Mouse (Mus musculus): Measurements from ENCODE around the gene Prss35. TPM values are rescaled to one million over a fixed set of nuclear protein-coding genes. Genes with fewer than 3 reads are reported as not detected.
A peak's percentile ranks its signal among the peaks of the same experiment; 100 is the strongest.

Prss35 gene
- polyA plus RNA-seq, 1 experiment from 2014 or later: 5.3 TPM

- H3K4me1 ChIP-seq (ENCODE audit: control insufficient read depth, insufficient read depth, low read length): peaks cover 10% of the 10 kb centered on the region
- no peaks in the 10 kb centered on the region for H3K36me3 ChIP-seq (ENCODE audit: control insufficient read depth, insufficient read depth, low read length)
- no peak overlapping the region for H3K9ac ChIP-seq (ENCODE audit: low read depth, low read length)
- ATAC-seq: no peak
- WGBS: 5% methylated on average over 3 of the region's 3 CpGs
- H3K27me3 ChIP-seq (ENCODE audit: control insufficient read depth, insufficient read depth, low read depth, low read length): no peaks in the 10 kb centered on the region; the same call in none of the 2 replicates
- no peaks in the 10 kb centered on the region for H3K9me3 ChIP-seq (replicated peaks; ENCODE audit: control insufficient read depth, low read length, poor library complexity, severe bottlenecking)
- no peak overlapping the region for H3K4me3 ChIP-seq (ENCODE audit: low read depth, low read length)
- H3K27ac ChIP-seq (ENCODE audit: low read length): no peak overlapping the region
- no peak overlapping the region for H3K4me2 ChIP-seq (ENCODE audit: low read length)
Measured at GRCm38 (mm10) chr9:86739971-86740370, 3.5 kb upstream of the Prss35 start.

DNA sequence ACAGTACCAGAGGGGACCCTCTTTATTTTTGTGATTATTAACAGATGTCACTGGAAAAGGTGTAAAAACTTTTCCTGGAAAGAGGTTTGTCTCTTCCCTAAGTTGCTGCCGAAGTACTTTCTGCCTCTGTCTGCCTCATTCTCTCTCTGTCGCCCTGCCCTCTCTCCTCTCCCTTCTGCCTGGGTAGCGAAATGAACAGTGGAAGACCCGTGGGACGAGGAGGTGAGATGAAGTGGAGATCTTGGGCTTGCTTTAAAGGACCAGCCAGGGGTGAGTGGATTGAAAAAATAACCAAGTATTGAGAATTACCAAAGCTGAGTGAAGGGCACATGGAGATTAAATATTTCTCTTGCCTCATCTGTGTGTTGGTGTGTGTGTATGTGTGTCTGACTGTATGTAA is 592 bp downstream of the Prss35 start:
- Histone ChIP-seq H3K36me3 (ENCODE audit: control insufficient read depth, insufficient read depth, low read length) (no peaks in the 10 kb centered on the region), H3K4me3 (ENCODE audit: low read depth, low read length) (peak overlapping the region; percentile 41), H3K27me3 (ENCODE audit: control insufficient read depth, insufficient read depth, low read depth, low read length) (no peaks in the 10 kb centered on the region; the same call in none of the 2 replicates), H3K27ac (ENCODE audit: low read length) (no peak overlapping the region), H3K4me2 (ENCODE audit: low read length) (peak overlapping the region; percentile 75), H3K4me1 (ENCODE audit: control insufficient read depth, insufficient read depth, low read length) (peaks cover 10% of the 10 kb centered on the region), H3K9ac (ENCODE audit: low read depth, low read length) (no peak overlapping the region), H3K9me3 (replicated peaks; ENCODE audit: control insufficient read depth, low read length, poor library complexity, severe bottlenecking) (no peaks in the 10 kb centered on the region)
- WGBS: 27% methylated on average over 5 of the region's 5 CpGs
- no peak for ATAC-seq

DNA sequence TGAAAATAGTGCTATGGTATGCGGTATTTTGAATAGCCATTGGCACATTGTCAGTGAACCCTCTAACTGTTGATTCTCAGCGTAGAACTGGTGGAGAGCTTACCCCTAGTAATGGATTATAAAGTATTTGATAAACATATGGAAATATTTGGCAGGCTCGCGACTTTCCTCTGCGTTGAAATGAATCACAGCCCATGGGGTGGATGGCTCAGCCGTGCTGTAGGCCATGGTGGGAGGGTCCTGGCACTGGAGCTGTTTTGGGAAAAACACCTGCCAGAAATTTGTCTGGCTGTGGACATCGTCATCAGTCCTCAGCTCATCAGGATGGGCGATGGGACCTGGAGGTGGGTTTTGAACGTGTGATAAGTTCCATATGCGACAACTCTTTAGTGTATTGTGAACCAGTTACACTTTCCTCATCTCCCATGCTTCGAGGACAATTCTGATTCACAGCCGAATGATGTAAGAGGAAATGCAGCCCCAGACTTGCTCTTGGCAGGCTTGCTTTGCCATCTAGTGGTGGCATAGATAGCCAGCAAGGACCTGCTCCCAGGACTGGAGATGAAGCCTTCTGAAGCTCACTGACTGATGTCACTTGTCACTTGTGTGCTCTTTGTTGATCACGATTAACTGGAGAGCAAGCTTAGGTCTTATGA is 2.6 kb downstream of the Prss35 start:
- Histone ChIP-seq H3K36me3 (ENCODE audit: control insufficient read depth, insufficient read depth, low read length) (no peaks in the 10 kb centered on the region), H3K4me1 (ENCODE audit: control insufficient read depth, insufficient read depth, low read length) (peaks cover 10% of the 10 kb centered on the region), H3K4me2 (ENCODE audit: low read length) (0 out of 2 replicates have a peak overlapping the region, but pooled peaks have one; percentile 3), H3K27me3 (ENCODE audit: control insufficient read depth, insufficient read depth, low read depth, low read length) (no peaks in the 10 kb centered on the region; the same call in none of the 2 replicates), H3K27ac (ENCODE audit: low read length) (no peak overlapping the region), H3K9me3 (replicated peaks; ENCODE audit: control insufficient read depth, low read length, poor library complexity, severe bottlenecking) (no peaks in the 10 kb centered on the region), H3K4me3 (ENCODE audit: low read depth, low read length) (no peak overlapping the region), H3K9ac (ENCODE audit: low read depth, low read length) (no peak overlapping the region)
- 34% methylated on average over 13 of the region's 13 CpGs for whole genome bisulfite sequencing
- peak; percentile 84 for ATAC-seq

GRCm38 (mm10) chr9:86762477-86763376 is 19.3 kb downstream of the Prss35 start:
- no peak overlapping the region for H3K9ac ChIP-seq (ENCODE audit: low read depth, low read length)
- no peak overlapping the region for H3K4me3 ChIP-seq (ENCODE audit: low read depth, low read length)
- peaks cover 6% of the 10 kb centered on the region; the same call in 1 of the 2 replicates for H3K36me3 ChIP-seq (ENCODE audit: control insufficient read depth, insufficient read depth, low read length)
- no peaks in the 10 kb centered on the region for H3K27me3 ChIP-seq (ENCODE audit: control insufficient read depth, insufficient read depth, low read depth, low read length)
- no peaks in the 10 kb centered on the region for H3K4me1 ChIP-seq (ENCODE audit: control insufficient read depth, insufficient read depth, low read length)
- H3K4me2 ChIP-seq (ENCODE audit: low read length): no peak overlapping the region
- 63% methylated on average over 8 of the region's 8 CpGs for WGBS
- no peaks in the 10 kb centered on the region for H3K9me3 ChIP-seq (replicated peaks; ENCODE audit: control insufficient read depth, low read length, poor library complexity, severe bottlenecking)
- ATAC-seq: no peak
- H3K27ac ChIP-seq (ENCODE audit: low read length): no peak overlapping the region

- no peak overlapping the region for H3K9ac ChIP-seq (ENCODE audit: low read depth, low read length)
- H3K27me3 ChIP-seq (ENCODE audit: control insufficient read depth, insufficient read depth, low read depth, low read length): no peaks in the 10 kb centered on the region
- 53% methylated on average over 2 of the region's 2 CpGs for WGBS
- H3K36me3 ChIP-seq (ENCODE audit: control insufficient read depth, insufficient read depth, low read length): peaks cover 11% of the 10 kb centered on the region; the same call in 1 of the 2 replicates
- no peaks in the 10 kb centered on the region for H3K9me3 ChIP-seq (replicated peaks; ENCODE audit: control insufficient read depth, low read length, poor library complexity, severe bottlenecking)
- H3K27ac ChIP-seq (ENCODE audit: low read length): no peak overlapping the region
- no peaks in the 10 kb centered on the region for H3K4me1 ChIP-seq (ENCODE audit: control insufficient read depth, insufficient read depth, low read length)
- H3K4me3 ChIP-seq (ENCODE audit: low read depth, low read length): no peak overlapping the region
- no peak overlapping the region for H3K4me2 ChIP-seq (ENCODE audit: low read length)
- no peak for ATAC-seq
Measured at GRCm38 (mm10) chr9:86764002-86764401, 20.6 kb downstream of the Prss35 start.

DNA sequence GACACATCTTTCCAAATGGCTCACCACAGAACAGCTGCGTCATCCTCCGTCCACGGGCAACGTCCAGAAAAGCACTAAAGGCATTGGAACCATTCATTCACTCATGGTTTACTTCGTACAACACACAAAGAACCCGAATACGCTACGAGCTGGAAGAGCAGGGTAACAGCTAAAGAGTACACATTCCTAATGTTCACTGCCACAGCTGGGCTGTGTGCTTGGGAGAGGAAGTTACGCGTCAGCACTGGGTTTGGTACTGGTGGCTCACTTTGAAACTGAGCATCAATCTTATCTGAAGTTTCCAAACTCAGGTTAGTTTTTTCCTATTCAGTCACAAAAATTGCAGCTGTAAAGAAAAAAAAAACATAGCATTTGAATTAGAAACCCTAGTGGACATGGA is 23.5 kb downstream of the Prss35 start:
- no peak for ATAC-seq
- 86% methylated on average over 10 of the region's 10 CpGs for WGBS
- Histone ChIP-seq H3K9me3 (replicated peaks; ENCODE audit: control insufficient read depth, low read length, poor library complexity, severe bottlenecking) (no peaks in the 10 kb centered on the region), H3K4me3 (ENCODE audit: low read depth, low read length) (no peak overlapping the region), H3K27me3 (ENCODE audit: control insufficient read depth, insufficient read depth, low read depth, low read length) (no peaks in the 10 kb centered on the region), H3K4me2 (ENCODE audit: low read length) (no peak overlapping the region), H3K27ac (ENCODE audit: low read length) (no peak overlapping the region), H3K36me3 (ENCODE audit: control insufficient read depth, insufficient read depth, low read length) (peaks cover 17% of the 10 kb centered on the region), H3K9ac (ENCODE audit: low read depth, low read length) (no peak overlapping the region), H3K4me1 (ENCODE audit: control insufficient read depth, insufficient read depth, low read length) (no peaks in the 10 kb centered on the region)

GRCm38 (mm10) chr9:86772897-86773296 is 29.4 kb downstream of the Prss35 start:
- no peaks in the 10 kb centered on the region for H3K9me3 ChIP-seq (replicated peaks; ENCODE audit: control insufficient read depth, low read length, poor library complexity, severe bottlenecking)
- no peaks in the 10 kb centered on the region for H3K27me3 ChIP-seq (ENCODE audit: control insufficient read depth, insufficient read depth, low read depth, low read length)
- H3K9ac ChIP-seq (ENCODE audit: low read depth, low read length): no peak overlapping the region
- no peak overlapping the region for H3K4me3 ChIP-seq (ENCODE audit: low read depth, low read length)
- no peak overlapping the region for H3K4me2 ChIP-seq (ENCODE audit: low read length)
- 80% methylated on average over 3 of the region's 3 CpGs for WGBS
- H3K36me3 ChIP-seq (ENCODE audit: control insufficient read depth, insufficient read depth, low read length): peaks cover 34% of the 10 kb centered on the region
- ATAC-seq: no peak
- no peak overlapping the region for H3K27ac ChIP-seq (ENCODE audit: low read length)
- H3K4me1 ChIP-seq (ENCODE audit: control insufficient read depth, insufficient read depth, low read length): no peaks in the 10 kb centered on the region

DNA sequence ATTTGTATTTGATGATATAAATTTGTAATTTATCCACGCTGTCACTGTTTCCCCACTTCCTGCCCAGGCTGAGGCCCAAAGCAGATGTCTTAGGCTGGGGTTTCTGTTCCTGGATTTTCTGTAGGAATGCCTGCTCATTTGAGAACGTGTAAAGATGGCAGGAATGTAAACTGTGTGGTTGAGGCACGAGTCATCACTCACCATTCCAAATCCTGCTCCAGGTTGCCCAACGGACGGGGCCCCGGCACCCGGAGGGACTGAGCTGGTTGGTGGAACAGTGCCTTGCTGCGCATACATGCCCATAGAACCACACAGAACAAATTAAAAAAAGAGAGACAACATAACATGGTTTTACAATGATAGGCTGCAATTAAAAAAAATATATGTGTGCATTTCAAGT is 30.5 kb downstream of the Prss35 start:
- H3K36me3 ChIP-seq (ENCODE audit: control insufficient read depth, insufficient read depth, low read length): peaks cover 30% of the 10 kb centered on the region
- WGBS: 88% methylated on average over 8 of the region's 8 CpGs

DNA sequence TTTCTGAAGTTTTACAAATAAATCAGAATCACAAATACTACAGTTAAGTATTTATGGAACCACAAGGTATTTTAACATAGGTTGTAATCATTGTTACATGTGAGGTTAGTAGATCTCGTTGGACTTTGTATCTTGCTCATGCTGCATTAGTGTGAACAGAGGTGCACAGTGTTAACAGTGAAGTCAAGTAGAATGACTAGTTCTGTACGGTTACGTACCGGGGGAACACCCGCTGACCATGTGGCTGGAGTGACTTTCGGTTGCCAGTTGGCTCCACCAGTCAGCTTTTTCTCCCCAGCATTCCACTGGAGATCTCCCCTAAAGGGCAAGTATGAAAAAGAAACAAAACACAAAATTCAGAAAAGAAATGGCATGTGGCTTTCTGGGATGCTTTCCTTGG is 31.9 kb downstream of the Prss35 start:
- 97% methylated on average over 6 of the region's 6 CpGs for WGBS
- ATAC-seq: no peak
- Histone ChIP-seq H3K4me3 (ENCODE audit: low read depth, low read length) (no peak overlapping the region), H3K4me1 (ENCODE audit: control insufficient read depth, insufficient read depth, low read length) (no peaks in the 10 kb centered on the region), H3K4me2 (ENCODE audit: low read length) (no peak overlapping the region), H3K36me3 (ENCODE audit: control insufficient read depth, insufficient read depth, low read length) (peaks cover 38% of the 10 kb centered on the region), H3K9me3 (replicated peaks; ENCODE audit: control insufficient read depth, low read length, poor library complexity, severe bottlenecking) (no peaks in the 10 kb centered on the region), H3K27ac (ENCODE audit: low read length) (no peak overlapping the region), H3K27me3 (ENCODE audit: control insufficient read depth, insufficient read depth, low read depth, low read length) (no peaks in the 10 kb centered on the region), H3K9ac (ENCODE audit: low read depth, low read length) (no peak overlapping the region)

More for the DNA sequence above, 30.5 kb downstream of the Prss35 start:
- no peak overlapping the region for H3K4me3 ChIP-seq (ENCODE audit: low read depth, low read length)
- no peaks in the 10 kb centered on the region for H3K27me3 ChIP-seq (ENCODE audit: control insufficient read depth, insufficient read depth, low read depth, low read length)
- ATAC-seq: no peak
- no peak overlapping the region for H3K9ac ChIP-seq (ENCODE audit: low read depth, low read length)
- H3K27ac ChIP-seq (ENCODE audit: low read length): no peak overlapping the region
- H3K9me3 ChIP-seq (replicated peaks; ENCODE audit: control insufficient read depth, low read length, poor library complexity, severe bottlenecking): no peaks in the 10 kb centered on the region
- no peak overlapping the region for H3K4me2 ChIP-seq (ENCODE audit: low read length)
- no peaks in the 10 kb centered on the region for H3K4me1 ChIP-seq (ENCODE audit: control insufficient read depth, insufficient read depth, low read length)
